Mouse (Mus musculus) testis, adult 2 months (tissue): ENCODE data around the gene Epn2.

Experiments
- CTCF ChIP-seq: fragments of 200-500 bp; IDR thresholded peaks from 2 replicates; pipeline ENCODE4 v1.5.1; 2012; ENCODE audit warnings: low read depth, mild to moderate bottlenecking, inconsistent platforms, low read length, moderate library complexity; ENCODE audit not compliant: control insufficient read depth, insufficient read depth, insufficient replicate concordance
- POLR2A ChIP-seq: fragments of 200-500 bp; IDR thresholded peaks from 2 replicates; pipeline ENCODE4 v1.6.1; 2012; ENCODE audit warnings: low read depth, mild to moderate bottlenecking, inconsistent platforms, low read length, moderate library complexity; ENCODE audit not compliant: control insufficient read depth

DNA sequence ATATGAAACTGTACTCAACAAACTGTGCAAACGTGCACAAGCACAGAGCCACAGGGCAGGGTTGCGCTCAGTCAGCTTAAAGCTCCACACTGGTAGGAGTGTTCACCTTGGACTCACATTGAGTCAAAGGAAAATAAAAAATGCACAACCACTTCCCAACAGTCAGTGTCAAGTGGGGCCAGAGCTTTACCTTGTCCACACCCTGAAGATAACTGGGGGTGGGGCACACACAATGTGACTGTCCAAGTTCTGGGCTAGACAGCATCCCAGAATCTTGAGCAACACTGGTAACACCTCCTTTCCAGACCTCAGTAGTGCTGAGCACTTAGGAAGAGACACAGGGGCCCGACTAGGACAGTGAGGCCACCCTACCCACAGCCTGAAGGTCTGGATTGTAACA lies 60.6 kb downstream of the Epn2 start:
- TF ChIP-seq CTCF (no peak), POLR2A (no peak)
